Mouse (Mus musculus) brain, embryonic 14.5 days (tissue): ENCODE results near the gene Cog7.

ENCODE experiments used
- CTCF ChIP-seq: fragments of 200-500 bp; IDR thresholded peaks from 2 replicates; pipeline ENCODE4 v1.5.1; 2012; ENCODE audit warnings: inconsistent platforms, mild to moderate bottlenecking, moderate library complexity, borderline replicate concordance; ENCODE audit not compliant: insufficient read depth, insufficient read length; ENCODE audit errors: extremely low read depth
- POLR2A ChIP-seq: fragments of 200-500 bp; IDR thresholded peaks from 2 replicates; pipeline ENCODE4 v1.6.1; 2012; ENCODE audit warnings: mild to moderate bottlenecking, inconsistent platforms, borderline replicate concordance; ENCODE audit not compliant: poor library complexity, insufficient read depth, insufficient read length, severe bottlenecking; ENCODE audit errors: extremely low read depth

GRCm38 (mm10) chr7:122018247-122018646 is 36.7 kb upstream of the Cog7 start:
- TF ChIP-seq POLR2A (no peak), CTCF (no peak)
